Mouse (Mus musculus): Measurements from ENCODE around the gene Tmem247.

- TF ChIP-seq CTCF (IDR thresholded peaks at IDR 0.05; ENCODE audit: low read depth) (no peak), EP300 (IDR thresholded peaks at IDR 0.05; ENCODE audit: low read depth) (no peak)
Measured at GRCm38 (mm10) chr17:86965121-86965520, 48.0 kb downstream of the Tmem247 start.
